9 mouse cellular contexts compared by ENCODE assay signal in genomic region chr5:111408470-111409105, GRCm38 (mm10). TPM values are rescaled to one million over a fixed set of nuclear protein-coding genes. Genes with fewer than 3 reads are reported as not detected.
DNase-seq lines count a peak whose midpoint lies in the region; ATAC-seq lines count a peak whose summit lies in the region.
"Had no signal": no experiment of that assay in that cellular context is flagged by ENCODE, and none has a peak within 500 bp of the region (broad histone marks: within the 10 kb centered on the region; RNA-seq: fewer than 3 reads in every experiment).

No protein-coding gene starts in this region.

- H3K4me1 ChIP-seq in forebrain, embryonic 12.5 days: peaks cover 21% of the 10 kb centered on the region

- no peak overlapping the region for H3K9ac ChIP-seq in forebrain, embryonic 12.5 days

- DNase-seq in NIH3T3 (ENCODE audit: low read depth): peak; percentile 82
- DNase-seq in heart, postnatal 4 days: peak; percentile 61
- DNase-seq in lung, postnatal 14 days: peak; percentile 32
- no peak for DNase-seq in thymus, postnatal 14 days
- DNase-seq in adrenal gland, adult 8-10 months: no peak
- no peak for DNase-seq in layer of hippocampus, adult 18-20 months (ENCODE audit: low spot score in 2 of 2)
- no peak for DNase-seq in left cerebral cortex, adult 11 months (ENCODE audit: low spot score)

- no peaks in the 10 kb centered on the region for H3K9me3 ChIP-seq in forebrain, embryonic 12.5 days

- H3K36me3 ChIP-seq in forebrain, embryonic 12.5 days (replicated peaks): no peaks in the 10 kb centered on the region

- H3K4me3 ChIP-seq in forebrain, embryonic 12.5 days (replicated peaks): no peak overlapping the region

- WGBS in forebrain, embryonic 12.5 days: 20% methylated on average over 14 of the region's 14 CpGs

- ATAC-seq in forebrain, embryonic 12.5 days (ENCODE audit: low FRiP score): 0 out of 2 replicates have a peak, but pooled peaks have one; percentile 41

- H3K4me2 ChIP-seq in forebrain, embryonic 12.5 days: no peak overlapping the region

- peaks cover 28% of the 10 kb centered on the region for H3K27me3 ChIP-seq in forebrain, embryonic 12.5 days

- H3K27ac ChIP-seq in forebrain, embryonic 12.5 days: peak overlapping the region; percentile 50; the same call in 1 of the 2 replicates

RNA-seq across cellular contexts. Expression of gene Mn1, which starts 8.6 kb away (rescaled TPM):
- 55.8 and 62.6 TPM in 2 replicates for polyA plus RNA-seq in forebrain, embryonic 12.5 days (2016; fragmentation: Nextera tagmentation; extraction: Ambion mirVana)
- 10 to 100 TPM; 16.5 to 17.7 TPM for total RNA-seq in heart, postnatal 4 days (2021)
- total RNA-seq in adrenal gland, adult 8-10 months (2022): 1 to 10 TPM; 2.9 to 4.9 (median 3.7) TPM
- total RNA-seq in layer of hippocampus, adult 18-20 months (2021): 10 to 100 TPM; 39.1 to 41.8 TPM
- total RNA-seq: MEL had no signal

Comparison
In these comparisons a context has a peak if more than half of its experiments do, and no peak if none do; other contexts are left out.
1. DNase-seq: peak in NIH3T3 (single experiment), heart, postnatal 4 days (single experiment) and lung, postnatal 14 days (single experiment); none in thymus, postnatal 14 days (single experiment), adrenal gland, adult 8-10 months (single experiment), layer of hippocampus, adult 18-20 months (0 of 2) and left cerebral cortex, adult 11 months (single experiment).